Mouse (Mus musculus) lung, embryonic 14.5 days (tissue): Measurements from ENCODE around the gene Cpne9. TPM values are rescaled to one million over a fixed set of nuclear protein-coding genes. Genes with fewer than 3 reads are reported as not detected.

ENCODE experiments used
- ATAC-seq: fragments of 200-750 bp; cut with Nextera tagmentation; 2 replicates; pipeline ENCODE4 v1.8.0; 2017; ENCODE audit warnings: mild to moderate bottlenecking, moderate TSS enrichment, moderate library complexity; ENCODE audit not compliant: insufficient read depth
- DNase-seq: peaks from one replicate; pipeline ENCODE4 v3.0.0-alpha.2; 2015
- H3K27ac ChIP-seq: fragments of 300-500 bp; sonication (generic); 2 replicates; pipeline ENCODE4 v1.5.1; 2014; ENCODE audit warnings: low read depth, mild to moderate bottlenecking, moderate library complexity
- H3K27me3 ChIP-seq: fragments of 300-500 bp; sonication (generic); 2 replicates; pipeline ENCODE4 v1.6.1; 2014; ENCODE audit warnings: low read length, control low read depth; ENCODE audit not compliant: insufficient read depth
- H3K36me3 ChIP-seq: fragments of 300-500 bp; sonication (generic); 2 replicates; pipeline ENCODE4 v1.6.1; 2014; ENCODE audit warnings: control low read depth; ENCODE audit not compliant: insufficient read depth
- H3K4me1 ChIP-seq: fragments of 300-500 bp; sonication (generic); 2 replicates; pipeline ENCODE4 v1.6.1; 2014; ENCODE audit warnings: antibody characterized with exemption, control low read depth; ENCODE audit not compliant: insufficient read depth
- H3K4me2 ChIP-seq: fragments of 300-500 bp; sonication (generic); 2 replicates; pipeline ENCODE4 v1.6.1; 2014; ENCODE audit warnings: mild to moderate bottlenecking
- H3K4me3 ChIP-seq: fragments of 300-500 bp; sonication (generic); 2 replicates; pipeline ENCODE4 v1.5.1; 2014; ENCODE audit warnings: low read depth, low read length
- H3K9ac ChIP-seq: fragments of 300-500 bp; sonication (generic); 2 replicates; pipeline ENCODE4 v1.6.1; 2014
- H3K9me3 ChIP-seq: fragments of 300-500 bp; sonication (generic); 2 replicates; pipeline ENCODE4 v1.6.1; 2016; ENCODE audit warnings: low read depth, low read length, control low read depth
- CTCF ChIP-seq: IDR thresholded peaks from 2 replicates; pipeline ENCODE4 v1.5.1; 2016; ENCODE audit warnings: antibody characterized with exemption, low read depth
- WGBS: fragments of 180-500 bp; shearing (Covaris S2); extraction: QIAGEN DNeasy Blood & Tissue Kit; methylation state at CpG from one replicate; pipeline ENCODE4 v1.1.7; 2014; 5-methylcytosine and 5-hydroxymethylcytosine counted together
- polyA plus RNA-seq: library from polyadenylated mRNA; unstranded; fragments of >200 nt; fragmentation: Nextera tagmentation; extraction: Ambion mirVana; gene quantifications from 2 replicates; pipeline ENCODE4 v1.2.1, GENCODE M21; 2014

Gene Cpne9
- polyA plus RNA-seq, 1 experiment from 2014 or later = not detected

- Histone ChIP-seq H3K4me2 (no peak overlapping the region), H3K9ac (no peak overlapping the region), H3K4me1 (no peaks in the 10 kb centered on the region), H3K9me3 (no peaks in the 10 kb centered on the region), H3K36me3 (no peaks in the 10 kb centered on the region), H3K4me3 (no peak overlapping the region), H3K27ac (no peak overlapping the region), H3K27me3 (no peaks in the 10 kb centered on the region)
- peak; percentile 51 for DNase-seq
- no peak for TF ChIP-seq CTCF
- 41% methylated on average over 10 of the region's 10 CpGs for WGBS
- peak; percentile 63 for ATAC-seq
These were observed 69.5 kb downstream of the Cpne9 start for GRCm38 (mm10) chr6:113351653-113352052.

GRCm38 (mm10) chr6:113352820-113353219, 70.7 kb downstream of the Cpne9 start:
- H3K9me3 ChIP-seq = no peaks in the 10 kb centered on the region
- no peak overlapping the region for H3K27ac ChIP-seq
- DNase-seq (no peak), ATAC-seq (no peak)
- TF ChIP-seq CTCF = no peak
- H3K4me2 ChIP-seq = no peak overlapping the region
- H3K4me3 ChIP-seq = no peak overlapping the region
- H3K27me3 ChIP-seq = no peaks in the 10 kb centered on the region
- no peaks in the 10 kb centered on the region for H3K4me1 ChIP-seq
- WGBS = 77% methylated on average over 3 of the region's 3 CpGs
- no peaks in the 10 kb centered on the region for H3K36me3 ChIP-seq
- H3K9ac ChIP-seq = no peak overlapping the region

GRCm38 (mm10) chr6:113353696-113354095, 71.6 kb downstream of the Cpne9 start:
- H3K4me2 ChIP-seq = no peak overlapping the region
- H3K4me1 ChIP-seq = no peaks in the 10 kb centered on the region
- DNase-seq (no peak), ATAC-seq (no peak)
- H3K9me3 ChIP-seq = no peaks in the 10 kb centered on the region
- no peaks in the 10 kb centered on the region for H3K27me3 ChIP-seq
- no peak overlapping the region for H3K4me3 ChIP-seq
- H3K9ac ChIP-seq = no peak overlapping the region
- no peaks in the 10 kb centered on the region for H3K36me3 ChIP-seq
- WGBS = 61% methylated on average over 3 of the region's 3 CpGs
- TF ChIP-seq CTCF = no peak
- no peak overlapping the region for H3K27ac ChIP-seq

Other genes starting within 250 kb of the Cpne9 start
- gene Thumpd3, start 236.1 kb upstream of the Cpne9 start, polyA plus RNA-seq = 41.6 and 46.3 TPM in 2 replicates
- gene Setd5, start 204.9 kb upstream of the Cpne9 start, polyA plus RNA-seq = 96.9 and 102 TPM in 2 replicates
- 0.61 and 0.80 TPM in 2 replicates for gene Lhfpl4, start 86.9 kb upstream of the Cpne9 start, polyA plus RNA-seq
- gene Mtmr14, start 44.5 kb upstream of the Cpne9 start, polyA plus RNA-seq = 41.1 and 47.0 TPM in 2 replicates
- gene Brpf1, start 24.8 kb downstream of the Cpne9 start, polyA plus RNA-seq = 24.6 and 26.4 TPM in 2 replicates
- 16.9 and 17.7 TPM in 2 replicates for gene Ogg1, start 44.7 kb downstream of the Cpne9 start, polyA plus RNA-seq
- 109 and 110 TPM in 2 replicates for gene Camk1, start 61.7 kb downstream of the Cpne9 start, polyA plus RNA-seq
- gene Tada3, start 95.6 kb downstream of the Cpne9 start, polyA plus RNA-seq = 45.9 and 49.4 TPM in 2 replicates
- gene Arpc4, start 95.8 kb downstream of the Cpne9 start, polyA plus RNA-seq = 211 and 214 TPM in 2 replicates
- 2.2 and 2.5 TPM in 2 replicates for gene Ttll3, start 107.0 kb downstream of the Cpne9 start, polyA plus RNA-seq
- gene Rpusd3, start 137.0 kb downstream of the Cpne9 start, polyA plus RNA-seq = 15.7 and 18.8 TPM in 2 replicates
- not detected in 2 replicates for gene Cidec, start 153.5 kb downstream of the Cpne9 start, polyA plus RNA-seq
- gene Jagn1, start 160.3 kb downstream of the Cpne9 start, polyA plus RNA-seq = 70.0 and 76.4 TPM in 2 replicates
- 12.0 and 12.2 TPM in 2 replicates for gene Il17re, start 176.2 kb downstream of the Cpne9 start, polyA plus RNA-seq
- gene Il17rc, start 189.1 kb downstream of the Cpne9 start, polyA plus RNA-seq = 7.7 and 9.1 TPM in 2 replicates
- gene Creld1, start 201.0 kb downstream of the Cpne9 start, polyA plus RNA-seq = 20.7 and 27.0 TPM in 2 replicates
- 0.05 and 0.16 TPM in 2 replicates for gene Prrt3, start 219.6 kb downstream of the Cpne9 start, polyA plus RNA-seq
- gene Emc3, start 249.3 kb downstream of the Cpne9 start, polyA plus RNA-seq = 92.8 and 97.6 TPM in 2 replicates
- 15.4 and 15.7 TPM in 2 replicates for gene Fancd2, start 249.4 kb downstream of the Cpne9 start, polyA plus RNA-seq